Mouse (Mus musculus) forebrain, embryonic 11.5 days (tissue): ENCODE data around the gene Fam124a. TPM values are rescaled to one million over a fixed set of nuclear protein-coding genes. Genes with fewer than 3 reads are reported as not detected.
"Not testable (repeated sequence)": the region's sequence is repeated elsewhere in the genome, so short reads cannot be mapped to it uniquely, and the experiment has no call there.

Experiments
- ATAC-seq: fragments of 200-750 bp; cut with Nextera tagmentation; replicated peaks from 2 replicates; pipeline ENCODE4 v1.8.0; 2017; ENCODE audit warnings: moderate TSS enrichment; ENCODE audit not compliant: low FRiP score
- DNase-seq: peaks from one replicate; pipeline ENCODE4 v3.0.0-alpha.2; 2017; ENCODE audit warnings: low spot score
- H3K27ac ChIP-seq: fragments of 300-500 bp; sonication (generic); 2 replicates; pipeline ENCODE4 v1.5.1; 2014; ENCODE audit warnings: low read depth, low read length
- H3K27me3 ChIP-seq: fragments of 300-500 bp; sonication (generic); 2 replicates; pipeline ENCODE4 v1.6.1; 2014; ENCODE audit warnings: mild to moderate bottlenecking, low read length, mixed read lengths; ENCODE audit not compliant: control insufficient read depth, insufficient read depth
- H3K36me3 ChIP-seq: fragments of 300-500 bp; sonication (generic); 2 replicates; pipeline ENCODE4 v1.6.1; 2014; ENCODE audit warnings: mild to moderate bottlenecking, low read length, moderate library complexity, mixed read lengths; ENCODE audit not compliant: control insufficient read depth, insufficient read depth
- H3K4me1 ChIP-seq: fragments of 300-500 bp; sonication (generic); replicated peaks from 2 replicates; pipeline ENCODE4 v1.6.1; 2014; ENCODE audit warnings: low read length, mixed read lengths; ENCODE audit not compliant: control insufficient read depth, insufficient read depth
- H3K4me2 ChIP-seq: fragments of 300-500 bp; sonication (generic); 2 replicates; pipeline ENCODE4 v1.6.1; 2014; ENCODE audit warnings: low read depth, mild to moderate bottlenecking, low read length, moderate library complexity, mixed read lengths; ENCODE audit not compliant: severe bottlenecking
- H3K4me3 ChIP-seq: fragments of 300-500 bp; sonication (generic); 2 replicates; pipeline ENCODE4 v1.5.1; 2014; ENCODE audit warnings: low read depth, low read length
- H3K9ac ChIP-seq: fragments of 300-500 bp; sonication (generic); 2 replicates; pipeline ENCODE4 v1.6.1; 2014; ENCODE audit warnings: low read length
- H3K9me3 ChIP-seq: fragments of 300-500 bp; sonication (generic); 2 replicates; pipeline ENCODE4 v1.6.1; 2016; ENCODE audit warnings: low read length, mixed read lengths; ENCODE audit not compliant: control insufficient read depth
- WGBS: fragments of 180-500 bp; shearing (Covaris S2); extraction: QIAGEN DNeasy Blood & Tissue Kit; methylation state at CpG from one replicate; pipeline ENCODE4 v1.1.7; 2014; 5-methylcytosine and 5-hydroxymethylcytosine counted together
- polyA plus RNA-seq: library from polyadenylated mRNA; unstranded; fragments of >200 nt; fragmentation: Nextera tagmentation; extraction: Ambion mirVana; gene quantifications from 2 replicates; pipeline ENCODE4 v1.2.1, GENCODE M21; 2014

Fam124a gene
- polyA plus RNA-seq, 1 experiment from 2014 or later = 9.2 TPM

- no peak for ATAC-seq
- no peaks in the 10 kb centered on the region for H3K27me3 ChIP-seq
- no peaks in the 10 kb centered on the region for H3K9me3 ChIP-seq
- no peak overlapping the region for H3K4me3 ChIP-seq
- no peak overlapping the region for H3K4me2 ChIP-seq
- no peak overlapping the region for H3K9ac ChIP-seq
- H3K4me1 ChIP-seq = no peaks in the 10 kb centered on the region
- peak; percentile 37 for DNase-seq
- H3K36me3 ChIP-seq = no peaks in the 10 kb centered on the region
- 89% methylated on average over 7 of the region's 7 CpGs for WGBS
- H3K27ac ChIP-seq = no peak overlapping the region
Observed at GRCm38 (mm10) chr14:62563679-62564078, 8.1 kb downstream of the Fam124a start.

GRCm38 (mm10) chr14:62566821-62567220, 11.3 kb downstream of the Fam124a start, which contains the start of gene Gm4131:
Gene Gm4131 (minus strand): TSS chr14:62566921.
- H3K4me2 ChIP-seq, H3K36me3 ChIP-seq, DNase-seq, ATAC-seq, H3K9ac ChIP-seq, H3K27ac ChIP-seq, H3K4me3 ChIP-seq, H3K9me3 ChIP-seq, H3K27me3 ChIP-seq, H3K4me1 ChIP-seq: not testable (repeated sequence)
- 78% methylated on average over 9 of the region's 9 CpGs for WGBS

GRCm38 (mm10) chr14:62569463-62569862, 13.9 kb downstream of the Fam124a start:
- WGBS = 91% methylated on average over 5 of the region's 5 CpGs
- H3K27me3 ChIP-seq = no peaks in the 10 kb centered on the region
- ATAC-seq = no peak

GRCm38 (mm10) chr14:62570299-62570698, 14.8 kb downstream of the Fam124a start:
- no peaks in the 10 kb centered on the region for H3K36me3 ChIP-seq
- no peak overlapping the region for H3K4me2 ChIP-seq
- WGBS = 71% methylated on average over 4 of the region's 4 CpGs
- H3K9me3 ChIP-seq = no peaks in the 10 kb centered on the region
- DNase-seq = peak; percentile 13
- H3K27me3 ChIP-seq = no peaks in the 10 kb centered on the region
- no peaks in the 10 kb centered on the region for H3K4me1 ChIP-seq
- H3K4me3 ChIP-seq = no peak overlapping the region
- H3K9ac ChIP-seq = no peak overlapping the region
- no peak overlapping the region for H3K27ac ChIP-seq
- ATAC-seq = no peak

More at GRCm38 (mm10) chr14:62569463-62569862, 13.9 kb downstream of the Fam124a start:
- no peak overlapping the region for H3K4me3 ChIP-seq
- DNase-seq = no peak
- H3K9ac ChIP-seq = no peak overlapping the region
- no peaks in the 10 kb centered on the region for H3K9me3 ChIP-seq
- H3K27ac ChIP-seq = no peak overlapping the region
- H3K36me3 ChIP-seq = no peaks in the 10 kb centered on the region
- no peak overlapping the region for H3K4me2 ChIP-seq
- H3K4me1 ChIP-seq = no peaks in the 10 kb centered on the region

GRCm38 (mm10) chr14:62573454-62573853, 17.9 kb downstream of the Fam124a start:
- 0% methylated on average over 2 of the region's 3 CpGs for WGBS
- ATAC-seq (no peak), DNase-seq (peak; percentile 47)
- H3K9ac ChIP-seq = no peak overlapping the region
- no peaks in the 10 kb centered on the region for H3K9me3 ChIP-seq
- H3K4me2 ChIP-seq = no peak overlapping the region
- no peaks in the 10 kb centered on the region for H3K36me3 ChIP-seq
- no peaks in the 10 kb centered on the region for H3K27me3 ChIP-seq
- no peak overlapping the region for H3K27ac ChIP-seq
- no peaks in the 10 kb centered on the region for H3K4me1 ChIP-seq
- no peak overlapping the region for H3K4me3 ChIP-seq

GRCm38 (mm10) chr14:62574906-62575305, 19.4 kb downstream of the Fam124a start:
- no peak overlapping the region for H3K9ac ChIP-seq
- 53% methylated on average over 6 of the region's 6 CpGs for WGBS

GRCm38 (mm10) chr14:62575862-62576261, 20.3 kb downstream of the Fam124a start:
- no peak for ATAC-seq
- DNase-seq = peak; percentile 49
- H3K4me2 ChIP-seq = no peak overlapping the region
- no peaks in the 10 kb centered on the region for H3K9me3 ChIP-seq
- no peak overlapping the region for H3K4me3 ChIP-seq
- H3K9ac ChIP-seq = no peak overlapping the region
- H3K27me3 ChIP-seq = no peaks in the 10 kb centered on the region
- WGBS = 67% methylated on average over 8 of the region's 8 CpGs
- no peaks in the 10 kb centered on the region for H3K4me1 ChIP-seq
- no peaks in the 10 kb centered on the region for H3K36me3 ChIP-seq
- H3K27ac ChIP-seq = no peak overlapping the region

More at GRCm38 (mm10) chr14:62574906-62575305, 19.4 kb downstream of the Fam124a start:
- ATAC-seq (no peak), DNase-seq (peak; percentile 31)
- Histone ChIP-seq H3K36me3 (no peaks in the 10 kb centered on the region), H3K4me2 (no peak overlapping the region), H3K9me3 (no peaks in the 10 kb centered on the region), H3K27me3 (no peaks in the 10 kb centered on the region), H3K4me1 (no peaks in the 10 kb centered on the region), H3K4me3 (no peak overlapping the region), H3K27ac (no peak overlapping the region)

- no peak for ATAC-seq
- Histone ChIP-seq H3K27me3 (no peaks in the 10 kb centered on the region), H3K4me3 (no peak overlapping the region), H3K9me3 (no peaks in the 10 kb centered on the region), H3K4me2 (no peak overlapping the region), H3K36me3 (no peaks in the 10 kb centered on the region), H3K27ac (peak overlapping the region; percentile 79), H3K4me1 (peaks cover 25% of the 10 kb centered on the region), H3K9ac (no peak overlapping the region)
- WGBS = 85% methylated on average over 3 of the region's 3 CpGs
- peak; percentile 43 for DNase-seq
Observed at GRCm38 (mm10) chr14:62580945-62581344, 25.4 kb downstream of the Fam124a start.

GRCm38 (mm10) chr14:62581768-62582167, 26.2 kb downstream of the Fam124a start:
- 22% methylated on average over 9 of the region's 9 CpGs for WGBS
- ATAC-seq (0 out of 2 replicates have a peak, but pooled peaks have one; percentile 34), DNase-seq (peak; percentile 53)
- no peak overlapping the region for H3K4me3 ChIP-seq
- no peak overlapping the region for H3K4me2 ChIP-seq
- H3K27me3 ChIP-seq = no peaks in the 10 kb centered on the region
- H3K9me3 ChIP-seq = no peaks in the 10 kb centered on the region
- H3K4me1 ChIP-seq = peaks cover 25% of the 10 kb centered on the region
- no peaks in the 10 kb centered on the region for H3K36me3 ChIP-seq
- peak overlapping the region; percentile 79 for H3K27ac ChIP-seq
- H3K9ac ChIP-seq = no peak overlapping the region
